Mouse (Mus musculus): ENCODE measurements around the gene Ndufb4. TPM values are rescaled to one million over a fixed set of nuclear protein-coding genes. Genes with fewer than 3 reads are reported as not detected.

Ndufb4 gene
- total RNA-seq, 1 experiment: 47.3 TPM

- H3K27ac ChIP-seq (ENCODE audit: insufficient read depth, low read depth, low read length, poor library complexity, severe bottlenecking): no peak overlapping the region
- no peak for TF ChIP-seq CHD2 (IDR thresholded peaks at IDR 0.05; ENCODE audit: low read depth, low read length)
- TF ChIP-seq ZC3H11A (IDR thresholded peaks at IDR 0.05; ENCODE audit: borderline replicate concordance, low read depth, low read length): no peak
- TF ChIP-seq MAFK (IDR thresholded peaks at IDR 0.05; ENCODE audit: insufficient read depth, low read depth, low read length): no peak
- no peak for TF ChIP-seq HCFC1 (IDR thresholded peaks at IDR 0.05; ENCODE audit: borderline replicate concordance, insufficient read depth, low read length)
- no peak for TF ChIP-seq ZNF384 (IDR thresholded peaks at IDR 0.05; ENCODE audit: low read depth, low read length)
- in situ Hi-C loops (cut with MboI; ENCODE audit: low sequenced_read_pairs in 2 of 2, unreplicated experiment in 2 of 2): no loop called here
Measured at GRCm38 (mm10) chr16:37680831-37681230, 26.6 kb upstream of the Ndufb4 start.

GRCm38 (mm10) chr16:37680216-37680615 lies 26.0 kb upstream of the Ndufb4 start:
- in situ Hi-C loops (cut with MboI; ENCODE audit: low sequenced_read_pairs in 2 of 2, unreplicated experiment in 2 of 2): no loop called here
- no peak for DNase-seq (ENCODE audit: low read depth, low spot score)
- no peak overlapping the region for H3K27ac ChIP-seq (ENCODE audit: insufficient read depth, low read depth, low read length, poor library complexity, severe bottlenecking)
- H3K36me3 ChIP-seq (ENCODE audit: control insufficient read depth, insufficient read depth, low read length, poor library complexity, severe bottlenecking): no peaks in the 10 kb centered on the region
- no peak overlapping the region for H3K4me3 ChIP-seq (ENCODE audit: insufficient read depth in 1 of 2, low read depth in 1 of 2, low read length in 2 of 2, poor library complexity in 1 of 2, severe bottlenecking in 1 of 2)
- no peak overlapping the region for H3K9ac ChIP-seq (ENCODE audit: insufficient read depth, low read depth, low read length, poor library complexity, severe bottlenecking)
- TF ChIP-seq ZC3H11A (IDR thresholded peaks at IDR 0.05; ENCODE audit: borderline replicate concordance, low read depth, low read length): no peak
- H3K9me3 ChIP-seq (ENCODE audit: control insufficient read depth, insufficient read depth, low read depth, low read length): no peaks in the 10 kb centered on the region
- H3K4me1 ChIP-seq (ENCODE audit: control insufficient read depth in 2 of 2, insufficient read depth in 2 of 2, low read length in 2 of 2, poor library complexity in 1 of 2): peaks cover 0 to 17% of the 10 kb centered on the region in 2 experiments; a peak in 3 of 4 replicates

More at GRCm38 (mm10) chr16:37680831-37681230, 26.6 kb upstream of the Ndufb4 start:
- Histone ChIP-seq H3K9me3 (ENCODE audit: control insufficient read depth, insufficient read depth, low read depth, low read length) (no peaks in the 10 kb centered on the region), H3K4me1 (ENCODE audit: control insufficient read depth in 2 of 2, insufficient read depth in 2 of 2, low read length in 2 of 2, poor library complexity in 1 of 2) (peaks cover 0 to 11% of the 10 kb centered on the region in 2 experiments; a peak in 3 of 4 replicates), H3K9ac (ENCODE audit: insufficient read depth, low read depth, low read length, poor library complexity, severe bottlenecking) (no peak overlapping the region), H3K4me3 (ENCODE audit: insufficient read depth in 1 of 2, low read depth in 1 of 2, low read length in 2 of 2, poor library complexity in 1 of 2, severe bottlenecking in 1 of 2) (no peak overlapping the region), H3K36me3 (ENCODE audit: control insufficient read depth, insufficient read depth, low read length, poor library complexity, severe bottlenecking) (no peaks in the 10 kb centered on the region)
- no peak for DNase-seq (ENCODE audit: low read depth, low spot score)

- peaks cover 0 to 12% of the 10 kb centered on the region in 2 experiments; a peak in 2 of 4 replicates for H3K4me1 ChIP-seq (ENCODE audit: control insufficient read depth in 2 of 2, insufficient read depth in 2 of 2, low read length in 2 of 2, poor library complexity in 1 of 2)
- TF ChIP-seq CHD2 (IDR thresholded peaks at IDR 0.05; ENCODE audit: low read depth, low read length) (no peak), ZNF384 (IDR thresholded peaks at IDR 0.05; ENCODE audit: low read depth, low read length) (no peak), HCFC1 (IDR thresholded peaks at IDR 0.05; ENCODE audit: borderline replicate concordance, insufficient read depth, low read length) (no peak), MAFK (IDR thresholded peaks at IDR 0.05; ENCODE audit: insufficient read depth, low read depth, low read length) (no peak), ZC3H11A (IDR thresholded peaks at IDR 0.05; ENCODE audit: borderline replicate concordance, low read depth, low read length) (no peak)
- no peak overlapping the region for H3K27ac ChIP-seq (ENCODE audit: insufficient read depth, low read depth, low read length, poor library complexity, severe bottlenecking)
- no peaks in the 10 kb centered on the region for H3K36me3 ChIP-seq (ENCODE audit: control insufficient read depth, insufficient read depth, low read length, poor library complexity, severe bottlenecking)
- H3K9ac ChIP-seq (ENCODE audit: insufficient read depth, low read depth, low read length, poor library complexity, severe bottlenecking): no peak overlapping the region
- H3K4me3 ChIP-seq (ENCODE audit: insufficient read depth in 1 of 2, low read depth in 1 of 2, low read length in 2 of 2, poor library complexity in 1 of 2, severe bottlenecking in 1 of 2): no peak overlapping the region
- in situ Hi-C loops (cut with MboI; ENCODE audit: low sequenced_read_pairs in 2 of 2, unreplicated experiment in 2 of 2): no loop called here
- DNase-seq (ENCODE audit: low read depth, low spot score): no peak
- no peaks in the 10 kb centered on the region for H3K9me3 ChIP-seq (ENCODE audit: control insufficient read depth, insufficient read depth, low read depth, low read length)
Measured at GRCm38 (mm10) chr16:37677586-37677985, 23.3 kb upstream of the Ndufb4 start.

- no peak for DNase-seq (ENCODE audit: low read depth, low spot score)
- Histone ChIP-seq H3K4me3 (ENCODE audit: insufficient read depth in 1 of 2, low read depth in 1 of 2, low read length in 2 of 2, poor library complexity in 1 of 2, severe bottlenecking in 1 of 2) (no peak overlapping the region), H3K4me1 (ENCODE audit: control insufficient read depth in 2 of 2, insufficient read depth in 2 of 2, low read length in 2 of 2, poor library complexity in 1 of 2) (peaks cover 0 to 12% of the 10 kb centered on the region in 2 experiments; a peak in 2 of 4 replicates), H3K9me3 (ENCODE audit: control insufficient read depth, insufficient read depth, low read depth, low read length) (no peaks in the 10 kb centered on the region), H3K27ac (ENCODE audit: insufficient read depth, low read depth, low read length, poor library complexity, severe bottlenecking) (no peak overlapping the region), H3K9ac (ENCODE audit: insufficient read depth, low read depth, low read length, poor library complexity, severe bottlenecking) (no peak overlapping the region), H3K36me3 (ENCODE audit: control insufficient read depth, insufficient read depth, low read length, poor library complexity, severe bottlenecking) (no peaks in the 10 kb centered on the region)
- TF ChIP-seq CHD2 (IDR thresholded peaks at IDR 0.05; ENCODE audit: low read depth, low read length): no peak
- no peak for TF ChIP-seq HCFC1 (IDR thresholded peaks at IDR 0.05; ENCODE audit: borderline replicate concordance, insufficient read depth, low read length)
- no peak for TF ChIP-seq MAFK (IDR thresholded peaks at IDR 0.05; ENCODE audit: insufficient read depth, low read depth, low read length)
- TF ChIP-seq ZNF384 (IDR thresholded peaks at IDR 0.05; ENCODE audit: low read depth, low read length): no peak
- TF ChIP-seq ZC3H11A (IDR thresholded peaks at IDR 0.05; ENCODE audit: borderline replicate concordance, low read depth, low read length): no peak
- in situ Hi-C loops (cut with MboI; ENCODE audit: low sequenced_read_pairs in 2 of 2, unreplicated experiment in 2 of 2): no loop called here
Measured at GRCm38 (mm10) chr16:37676677-37677072, 22.4 kb upstream of the Ndufb4 start.
